Mouse (Mus musculus): ENCODE measurements around the gene Phactr3. TPM values are rescaled to one million over a fixed set of nuclear protein-coding genes. Genes with fewer than 3 reads are reported as not detected.

The Phactr3 gene
- polyA plus RNA-seq, 1 experiment: not detected

GRCm38 (mm10) chr2:178218461-178218860, 99.7 kb downstream of the Phactr3 start:
- 74% methylated on average over 4 of the region's 4 CpGs for WGBS
- no peaks in the 10 kb centered on the region for H3K4me1 ChIP-seq (ENCODE audit: control insufficient read depth, insufficient read depth, low read length)
- TF ChIP-seq POLR2A (IDR thresholded peaks at IDR 0.05; ENCODE audit: borderline replicate concordance, control insufficient read depth, low read depth, low read length) (no peak), CTCF (IDR thresholded peaks at IDR 0.05; ENCODE audit: control insufficient read depth, insufficient read depth, low read length) (no peak)
- no peak overlapping the region for H3K4me3 ChIP-seq (replicated peaks; ENCODE audit: control insufficient read depth, low read depth, low read length)
- H3K27ac ChIP-seq (ENCODE audit: control insufficient read depth, insufficient read depth, low read depth, low read length, poor library complexity): no peak overlapping the region

- Histone ChIP-seq H3K27ac (ENCODE audit: control insufficient read depth, insufficient read depth, low read depth, low read length, poor library complexity) (no peak overlapping the region), H3K4me1 (ENCODE audit: control insufficient read depth, insufficient read depth, low read length) (no peaks in the 10 kb centered on the region), H3K4me3 (replicated peaks; ENCODE audit: control insufficient read depth, low read depth, low read length) (no peak overlapping the region)
- 44% methylated on average over 5 of the region's 5 CpGs for WGBS
- no peak for TF ChIP-seq CTCF (IDR thresholded peaks at IDR 0.05; ENCODE audit: control insufficient read depth, insufficient read depth, low read length)
- no peak for TF ChIP-seq POLR2A (IDR thresholded peaks at IDR 0.05; ENCODE audit: borderline replicate concordance, control insufficient read depth, low read depth, low read length)
Measured at GRCm38 (mm10) chr2:178219454-178220147, 100.8 kb downstream of the Phactr3 start.

DNA sequence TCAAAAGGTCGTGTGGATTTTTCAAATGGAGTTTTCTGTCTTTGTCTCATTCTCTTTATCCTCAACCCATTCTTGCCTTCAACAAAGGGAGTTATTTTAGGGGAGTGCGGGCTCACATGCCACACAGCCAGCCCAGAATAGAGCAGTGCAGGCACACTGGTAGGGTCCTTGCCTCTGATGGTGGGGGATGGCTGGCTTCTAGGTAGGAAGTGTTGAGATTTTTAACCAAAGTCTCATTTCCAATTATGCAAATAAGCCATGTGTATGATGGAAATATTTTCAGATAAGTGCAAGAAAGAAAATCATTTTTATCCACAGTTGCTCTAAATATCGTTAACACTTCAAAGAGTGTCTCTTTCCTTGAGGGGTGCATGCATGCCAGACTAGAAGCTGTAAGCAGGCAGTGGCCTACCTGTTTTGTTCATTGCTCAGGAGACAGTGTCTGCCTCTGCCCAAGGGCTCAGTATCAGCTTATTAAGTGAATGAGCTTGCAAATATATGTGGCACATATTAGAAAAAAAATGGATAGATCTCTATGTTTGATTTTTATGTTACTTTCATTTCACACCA, 101.5 kb downstream of the Phactr3 start:
- Histone ChIP-seq H3K4me1 (ENCODE audit: control insufficient read depth, insufficient read depth, low read length) (no peaks in the 10 kb centered on the region), H3K27ac (ENCODE audit: control insufficient read depth, insufficient read depth, low read depth, low read length, poor library complexity) (no peak overlapping the region), H3K4me3 (replicated peaks; ENCODE audit: control insufficient read depth, low read depth, low read length) (no peak overlapping the region)
- 67% methylated on average over 3 of the region's 3 CpGs for WGBS
- TF ChIP-seq CTCF (IDR thresholded peaks at IDR 0.05; ENCODE audit: control insufficient read depth, insufficient read depth, low read length) (no peak), POLR2A (IDR thresholded peaks at IDR 0.05; ENCODE audit: borderline replicate concordance, control insufficient read depth, low read depth, low read length) (no peak)

DNA sequence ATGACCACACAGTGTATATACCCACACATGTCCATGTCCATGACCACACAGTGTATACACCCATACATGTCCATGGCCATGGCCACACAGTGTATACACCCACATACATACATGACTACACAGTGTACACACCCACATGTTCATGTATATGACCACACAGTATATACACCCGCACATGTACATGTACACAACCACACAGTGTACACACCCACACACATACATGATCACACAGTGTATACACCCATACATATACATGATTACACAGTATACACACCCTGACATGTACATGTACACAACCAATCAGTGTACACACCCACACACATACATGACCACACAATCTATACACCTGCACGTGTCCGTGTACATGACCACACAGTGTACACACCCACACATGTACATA, 102.2 kb downstream of the Phactr3 start:
- Histone ChIP-seq H3K4me3 (replicated peaks; ENCODE audit: control insufficient read depth, low read depth, low read length) (no peak overlapping the region), H3K27ac (ENCODE audit: control insufficient read depth, insufficient read depth, low read depth, low read length, poor library complexity) (no peak overlapping the region), H3K4me1 (ENCODE audit: control insufficient read depth, insufficient read depth, low read length) (no peaks in the 10 kb centered on the region)
- 82% methylated on average over 3 of the region's 3 CpGs for WGBS
- no peak for TF ChIP-seq CTCF (IDR thresholded peaks at IDR 0.05; ENCODE audit: control insufficient read depth, insufficient read depth, low read length)
- no peak for TF ChIP-seq POLR2A (IDR thresholded peaks at IDR 0.05; ENCODE audit: borderline replicate concordance, control insufficient read depth, low read depth, low read length)

DNA sequence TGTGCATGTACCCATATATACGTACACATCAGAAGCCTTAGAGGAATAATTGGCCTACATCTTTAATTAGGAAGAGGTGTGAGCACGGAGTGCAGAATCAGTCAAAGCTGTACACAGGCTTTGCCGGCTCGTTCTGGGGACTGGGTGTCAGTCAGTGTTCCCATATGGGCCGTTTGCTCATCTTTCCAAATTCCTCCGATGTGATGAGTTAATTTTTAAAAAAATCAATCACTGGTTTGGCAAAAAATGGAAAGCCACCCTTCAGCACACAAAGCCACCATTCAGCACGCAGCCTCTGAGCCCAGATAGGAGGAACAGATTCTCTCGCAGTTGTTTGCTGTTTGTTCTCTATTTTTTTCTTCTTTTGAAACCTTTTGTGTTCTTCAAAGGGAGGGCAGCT, 110.5 kb downstream of the Phactr3 start:
- TF ChIP-seq CTCF (IDR thresholded peaks at IDR 0.05; ENCODE audit: control insufficient read depth, insufficient read depth, low read length) (no peak), POLR2A (IDR thresholded peaks at IDR 0.05; ENCODE audit: borderline replicate concordance, control insufficient read depth, low read depth, low read length) (no peak)
- Histone ChIP-seq H3K4me1 (ENCODE audit: control insufficient read depth, insufficient read depth, low read length) (no peaks in the 10 kb centered on the region), H3K4me3 (replicated peaks; ENCODE audit: control insufficient read depth, low read depth, low read length) (no peak overlapping the region), H3K27ac (ENCODE audit: control insufficient read depth, insufficient read depth, low read depth, low read length, poor library complexity) (no peak overlapping the region)
- WGBS: 77% methylated on average over 8 of the region's 8 CpGs

DNA sequence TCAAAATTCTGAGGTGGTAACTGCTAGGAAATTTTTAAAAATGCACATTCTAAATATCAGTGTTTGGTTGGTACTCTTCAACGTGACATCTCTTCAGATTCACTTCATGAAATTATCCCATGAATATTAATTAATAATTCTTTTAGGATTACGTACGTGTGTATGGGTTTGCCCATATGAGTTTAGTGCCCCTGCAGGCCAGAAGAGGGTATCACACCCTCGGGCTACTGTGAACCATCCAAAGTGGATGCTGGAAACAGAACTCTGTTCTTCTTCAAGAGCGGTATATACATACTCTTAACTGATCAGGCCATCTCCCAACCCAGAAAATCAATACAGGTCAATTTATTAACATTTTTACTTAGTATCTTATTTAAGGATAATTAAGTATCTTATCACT, 114.7 kb downstream of the Phactr3 start:
- Histone ChIP-seq H3K4me3 (replicated peaks; ENCODE audit: control insufficient read depth, low read depth, low read length) (no peak overlapping the region), H3K27ac (ENCODE audit: control insufficient read depth, insufficient read depth, low read depth, low read length, poor library complexity) (no peak overlapping the region), H3K4me1 (ENCODE audit: control insufficient read depth, insufficient read depth, low read length) (no peaks in the 10 kb centered on the region)
- peak; percentile 18; the same call in 1 of the 2 replicates for TF ChIP-seq CTCF (IDR thresholded peaks at IDR 0.05; ENCODE audit: control insufficient read depth, insufficient read depth, low read length)
- no peak for TF ChIP-seq POLR2A (IDR thresholded peaks at IDR 0.05; ENCODE audit: borderline replicate concordance, control insufficient read depth, low read depth, low read length)
- 86% methylated on average over 5 of the region's 5 CpGs for WGBS

DNA sequence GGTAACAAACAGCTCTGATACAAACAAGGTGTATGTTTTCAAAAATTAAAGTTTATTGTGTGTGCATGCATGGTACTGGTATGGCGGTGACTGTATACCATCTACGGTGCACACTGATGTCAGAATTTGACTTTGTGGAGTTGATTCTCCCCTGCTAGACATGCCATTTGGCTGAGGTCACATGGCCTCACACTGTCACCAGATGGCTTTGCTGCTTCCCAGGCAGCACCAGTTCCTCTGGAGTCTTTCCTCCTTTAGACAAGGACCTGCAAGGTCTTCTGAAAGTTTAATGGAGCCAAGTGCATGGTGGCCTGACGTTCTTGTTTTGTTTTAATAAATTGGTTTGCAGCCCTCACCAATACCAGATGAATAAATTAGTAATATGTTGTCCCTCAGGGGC, 118.3 kb downstream of the Phactr3 start:
- Histone ChIP-seq H3K4me1 (ENCODE audit: control insufficient read depth, insufficient read depth, low read length) (no peaks in the 10 kb centered on the region), H3K27ac (ENCODE audit: control insufficient read depth, insufficient read depth, low read depth, low read length, poor library complexity) (no peak overlapping the region), H3K4me3 (replicated peaks; ENCODE audit: control insufficient read depth, low read depth, low read length) (no peak overlapping the region)
- no peak for TF ChIP-seq POLR2A (IDR thresholded peaks at IDR 0.05; ENCODE audit: borderline replicate concordance, control insufficient read depth, low read depth, low read length)
- no peak for TF ChIP-seq CTCF (IDR thresholded peaks at IDR 0.05; ENCODE audit: control insufficient read depth, insufficient read depth, low read length)
- WGBS: 80% methylated on average over 3 of the region's 3 CpGs

- Histone ChIP-seq H3K4me1 (ENCODE audit: control insufficient read depth, insufficient read depth, low read length) (no peaks in the 10 kb centered on the region), H3K4me3 (replicated peaks; ENCODE audit: control insufficient read depth, low read depth, low read length) (no peak overlapping the region), H3K27ac (ENCODE audit: control insufficient read depth, insufficient read depth, low read depth, low read length, poor library complexity) (no peak overlapping the region)
- WGBS: 0% methylated on average over 2 of the region's 2 CpGs
- no peak for TF ChIP-seq CTCF (IDR thresholded peaks at IDR 0.05; ENCODE audit: control insufficient read depth, insufficient read depth, low read length)
Measured at GRCm38 (mm10) chr2:178238503-178238902, 119.7 kb downstream of the Phactr3 start.
